Mouse (Mus musculus) myocyte (in vitro differentiated cells): ENCODE results near the gene Tmbim4.

ENCODE experiments used
- MYOD1 ChIP-seq, 3 experiments: IDR thresholded peaks; one replicate each; pipeline ENCODE4 v1.6.1; 2011; ENCODE audit warnings: control low read depth in 2 of 3, low read depth in 2 of 3, mild to moderate bottlenecking in 2 of 3, moderate library complexity in 1 of 3; ENCODE audit not compliant: insufficient read length in 2 of 3, control insufficient read depth in 1 of 3
- MYOG ChIP-seq, 3 experiments: IDR thresholded peaks; one replicate each; pipeline ENCODE4 v1.6.1; 2011; ENCODE audit warnings: control low read depth in 2 of 3, low read depth in 2 of 3, mild to moderate bottlenecking in 2 of 3; ENCODE audit not compliant: insufficient read length in 2 of 3, control insufficient read depth in 1 of 3, insufficient read depth in 1 of 3
- POLR2A ChIP-seq: IDR thresholded peaks from one replicate; pipeline ENCODE4 v1.6.1; 2011; ENCODE audit warnings: low read depth, mild to moderate bottlenecking, control low read depth, moderate library complexity; ENCODE audit not compliant: insufficient read length
- USF1 ChIP-seq: IDR thresholded peaks from one replicate; pipeline ENCODE4 v1.6.1; 2011; ENCODE audit warnings: low read depth, mild to moderate bottlenecking, control low read depth, moderate library complexity

GRCm38 (mm10) chr10:120246994-120247750 lies 45.8 kb downstream of the Tmbim4 start:
- TF ChIP-seq POLR2A (no peak), USF1 (no peak), MYOD1 (IDR thresholded peaks at IDR 0.05; ENCODE audit: control insufficient read depth in 1 of 3, insufficient read length in 2 of 3, low read depth in 2 of 3) (no peak), MYOG (IDR thresholded peaks at IDR 0.05; ENCODE audit: control insufficient read depth in 1 of 3, insufficient read depth in 1 of 3, insufficient read length in 2 of 3, low read depth in 2 of 3) (no peak)
